Mouse (Mus musculus): ENCODE measurements around the gene Ube2h.

DNA sequence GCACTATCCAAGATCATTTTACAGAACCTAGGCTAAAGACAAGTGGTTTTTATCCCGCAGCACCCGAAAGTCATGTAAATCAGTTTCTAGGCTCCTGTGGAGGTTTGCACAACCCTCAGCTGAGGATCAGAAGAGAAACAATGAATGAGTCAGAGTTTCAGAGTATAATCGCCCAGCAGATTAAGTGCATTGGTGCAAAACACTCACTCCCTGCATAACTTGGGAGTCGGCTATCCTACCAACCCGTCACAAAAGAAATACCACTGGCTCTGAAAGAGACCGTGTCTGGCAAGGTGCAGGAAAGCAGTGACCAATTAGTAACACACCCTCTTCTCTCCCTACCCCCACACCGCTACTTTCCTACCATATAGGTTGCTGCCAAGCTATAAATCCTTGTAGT is 3.4 kb downstream of the Ube2h start:
- TF ChIP-seq CTCF (IDR thresholded peaks at IDR 0.05), result no peak
- TF ChIP-seq POLR2A (IDR thresholded peaks at IDR 0.05; ENCODE audit: insufficient read depth, low read depth, low read length), result no peak
- TF ChIP-seq EP300 (IDR thresholded peaks at IDR 0.05; ENCODE audit: insufficient read depth, low read depth, low read length), result no peak

All from heart, adult 2 months (tissue).